Mouse (Mus musculus): ENCODE data around the gene Pgc. TPM values are rescaled to one million over a fixed set of nuclear protein-coding genes. Genes with fewer than 3 reads are reported as not detected.

The Pgc gene
- not detected in 2 replicates for polyA plus RNA-seq (2012)

- TF ChIP-seq GATA1 (IDR thresholded peaks at IDR 0.05; ENCODE audit: low read length): no peak
These were observed at the start of gene Pgc for GRCm38 (mm10) chr17:47726566-47726965. TSS of gene Pgc (plus strand) at chr17:47726842.

- TF ChIP-seq GATA1 (IDR thresholded peaks at IDR 0.05; ENCODE audit: low read length): no peak
These were observed 48.4 kb upstream of the Pgc start for GRCm38 (mm10) chr17:47678238-47678637.

GRCm38 (mm10) chr17:47678702-47679101 lies 47.9 kb upstream of the Pgc start:
- TF ChIP-seq GATA1 (IDR thresholded peaks at IDR 0.05; ENCODE audit: low read length): no peak

- no peak for TF ChIP-seq GATA1 (IDR thresholded peaks at IDR 0.05; ENCODE audit: low read length)
These were observed 43.8 kb upstream of the Pgc start for GRCm38 (mm10) chr17:47682836-47683235.

- no peak for TF ChIP-seq GATA1 (IDR thresholded peaks at IDR 0.05; ENCODE audit: low read length)
These were observed 39.0 kb upstream of the Pgc start for GRCm38 (mm10) chr17:47687409-47688343.

GRCm38 (mm10) chr17:47688344-47688607 lies 38.4 kb upstream of the Pgc start, which contains the start of gene Tomm6:
TSS of gene Tomm6 (minus strand) at chr17:47688386.
- no peak for TF ChIP-seq GATA1 (IDR thresholded peaks at IDR 0.05; ENCODE audit: low read length)

GRCm38 (mm10) chr17:47688608-47689575 lies 37.8 kb upstream of the Pgc start, which contains the start of gene Frs3:
TSS of gene Frs3 (plus strand) at chr17:47689030.
- no peak for TF ChIP-seq GATA1 (IDR thresholded peaks at IDR 0.05; ENCODE audit: low read length)

GRCm38 (mm10) chr17:47689894-47690293 lies 36.7 kb upstream of the Pgc start:
- no peak for TF ChIP-seq GATA1 (IDR thresholded peaks at IDR 0.05; ENCODE audit: low read length)

GRCm38 (mm10) chr17:47691650-47692049 lies 35.0 kb upstream of the Pgc start:
- no peak for TF ChIP-seq GATA1 (IDR thresholded peaks at IDR 0.05; ENCODE audit: low read length)

- no peak for TF ChIP-seq GATA1 (IDR thresholded peaks at IDR 0.05; ENCODE audit: low read length)
These were observed 32.8 kb upstream of the Pgc start for GRCm38 (mm10) chr17:47693671-47694441.

GRCm38 (mm10) chr17:47694442-47694502 lies 32.4 kb upstream of the Pgc start, which contains the start of gene Gm21981:
TSS of gene Gm21981 (minus strand) at chr17:47694455.
- no peak for TF ChIP-seq GATA1 (IDR thresholded peaks at IDR 0.05; ENCODE audit: low read length)

- TF ChIP-seq GATA1 (IDR thresholded peaks at IDR 0.05; ENCODE audit: low read length): no peak
These were observed 31.9 kb upstream of the Pgc start, which contains the start of gene Prickle4 for GRCm38 (mm10) chr17:47694503-47695336. TSS of gene Prickle4 (minus strand) at chr17:47694736.

GRCm38 (mm10) chr17:47695337-47695710 lies 31.3 kb upstream of the Pgc start:
- no peak for TF ChIP-seq GATA1 (IDR thresholded peaks at IDR 0.05; ENCODE audit: low read length)

GRCm38 (mm10) chr17:47698156-47698555 lies 28.5 kb upstream of the Pgc start:
- no peak for TF ChIP-seq GATA1 (IDR thresholded peaks at IDR 0.05; ENCODE audit: low read length)

GRCm38 (mm10) chr17:47699055-47699454 lies 27.6 kb upstream of the Pgc start:
- no peak for TF ChIP-seq GATA1 (IDR thresholded peaks at IDR 0.05; ENCODE audit: low read length)
